Mouse (Mus musculus): ENCODE data around the gene Insm1.

Insm1 gene

GRCm38 (mm10) chr2:146265045-146265444, 43.3 kb downstream of the Insm1 start:
- DNase-seq: peak in 1 of 2 experiments; percentile 3

GRCm38 (mm10) chr2:146266539-146266938, 44.8 kb downstream of the Insm1 start:
- DNase-seq: no peak
